Mouse (Mus musculus): ENCODE results near the gene Casp14.

GRCm38 (mm10) chr10:78727876-78728275, 9.8 kb upstream of the Casp14 start:
- no peak for TF ChIP-seq CHD2 (IDR thresholded peaks at IDR 0.05; ENCODE audit: low read depth, low read length)
- no peak for TF ChIP-seq MAFK (IDR thresholded peaks at IDR 0.05; ENCODE audit: insufficient read depth, low read depth, low read length)
- TF ChIP-seq HCFC1 (IDR thresholded peaks at IDR 0.05; ENCODE audit: borderline replicate concordance, insufficient read depth, low read length): no peak
- TF ChIP-seq ZNF384 (IDR thresholded peaks at IDR 0.05; ENCODE audit: low read depth, low read length): no peak
- TF ChIP-seq ZC3H11A (IDR thresholded peaks at IDR 0.05; ENCODE audit: borderline replicate concordance, low read depth, low read length): no peak
